Mouse (Mus musculus) left cerebral cortex, adult 11 months (tissue): ENCODE data around the gene Lamb2.

Source experiments
- DNase-seq: peaks from one replicate; pipeline ENCODE4 v3.0.0; 2022; ENCODE audit warnings: low spot score

The Lamb2 gene

DNA sequence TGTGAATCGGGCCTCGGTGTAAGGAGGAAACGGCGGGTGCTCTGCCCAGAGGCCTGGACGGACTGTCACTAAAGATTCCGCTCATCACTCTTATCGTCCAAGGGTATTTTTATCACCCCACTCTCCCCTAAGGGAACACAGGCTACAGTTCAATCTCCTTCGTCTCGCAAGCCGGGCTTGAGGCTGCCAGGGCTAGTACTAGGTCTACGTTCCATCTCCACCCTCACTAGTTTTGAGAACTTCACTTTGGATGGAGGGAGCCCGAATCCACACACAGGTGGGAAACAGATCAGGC, 11.7 kb downstream of the Lamb2 start:
- no peak for DNase-seq

GRCm38 (mm10) chr9:108492043-108492750, 12.7 kb downstream of the Lamb2 start:
- DNase-seq = no peak

GRCm38 (mm10) chr9:108493246-108493645, 13.7 kb downstream of the Lamb2 start:
- DNase-seq = no peak

DNA sequence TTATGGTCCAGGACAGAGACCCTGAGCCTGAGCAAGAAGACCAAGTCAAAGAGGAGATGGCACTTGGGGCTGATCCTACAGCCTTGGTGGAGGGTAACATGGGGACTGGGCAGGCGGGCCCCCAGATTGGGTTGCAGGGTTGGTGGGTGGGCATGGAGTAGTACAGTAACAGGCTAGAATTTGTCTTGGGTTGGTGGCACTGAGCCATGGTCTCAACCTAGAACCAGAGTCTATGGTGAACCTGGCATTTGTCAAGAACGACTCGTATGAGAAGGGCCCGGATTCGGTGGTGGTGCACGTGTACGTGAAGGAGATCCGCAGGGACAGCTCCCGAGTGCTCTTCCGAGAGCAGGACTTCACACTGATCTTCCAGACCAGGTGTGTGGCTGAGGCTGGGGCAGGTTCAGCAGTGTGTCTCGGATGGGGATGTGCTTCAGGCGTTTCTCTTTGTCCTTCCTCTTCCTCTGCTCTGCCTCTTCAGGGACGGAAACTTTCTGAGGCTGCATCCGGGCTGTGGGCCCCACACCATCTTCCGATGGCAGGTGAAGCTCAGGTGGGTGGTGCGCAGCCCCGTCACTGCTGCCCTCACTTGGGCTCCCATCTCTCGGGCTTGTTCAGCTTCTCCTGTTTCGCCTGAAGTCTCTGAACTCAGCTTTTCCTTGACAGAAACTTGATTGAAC, 14.8 kb downstream of the Lamb2 start:
- DNase-seq = no peak

DNA sequence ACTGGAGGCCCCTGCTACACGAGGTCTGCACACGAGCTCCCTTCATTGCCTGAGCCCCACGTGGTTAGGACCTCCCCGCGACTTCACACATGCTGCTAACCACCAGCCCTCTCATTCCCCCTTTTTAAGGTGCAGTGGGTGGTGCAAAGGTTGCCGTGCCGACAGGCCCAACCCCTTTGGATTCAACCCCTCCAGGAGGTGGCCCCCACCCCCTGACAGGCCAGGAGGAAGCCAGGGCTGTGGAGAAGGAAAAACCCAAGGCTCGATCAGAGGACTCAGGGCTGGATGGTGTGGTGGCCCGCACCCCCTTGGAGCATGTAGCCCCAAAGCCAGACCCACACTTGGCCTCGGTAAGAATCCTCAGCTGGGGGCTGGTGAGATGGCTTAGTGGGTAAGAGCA, 15.4 kb downstream of the Lamb2 start:
- DNase-seq = no peak

DNA sequence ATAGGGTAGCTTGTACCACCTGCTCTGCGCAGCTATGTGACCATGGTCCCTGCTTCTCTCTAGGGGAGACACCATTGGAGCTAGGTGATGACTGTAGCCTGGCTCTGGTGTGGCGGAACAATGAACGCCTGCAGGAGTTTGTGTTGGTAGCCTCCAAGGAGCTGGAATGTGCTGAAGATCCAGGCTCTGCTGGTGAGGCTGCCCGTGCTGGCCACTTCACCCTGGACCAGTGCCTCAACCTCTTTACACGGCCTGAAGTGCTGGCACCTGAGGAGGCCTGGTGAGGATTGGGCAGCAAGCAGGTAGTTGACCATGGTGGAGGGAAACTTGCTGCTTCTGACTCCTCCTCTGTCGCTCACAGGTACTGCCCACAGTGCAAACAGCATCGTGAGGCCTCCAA, 19.7 kb downstream of the Lamb2 start:
- DNase-seq = no peak

- no peak for DNase-seq
Observed at GRCm38 (mm10) chr9:108499943-108500342, 20.4 kb downstream of the Lamb2 start.

DNA sequence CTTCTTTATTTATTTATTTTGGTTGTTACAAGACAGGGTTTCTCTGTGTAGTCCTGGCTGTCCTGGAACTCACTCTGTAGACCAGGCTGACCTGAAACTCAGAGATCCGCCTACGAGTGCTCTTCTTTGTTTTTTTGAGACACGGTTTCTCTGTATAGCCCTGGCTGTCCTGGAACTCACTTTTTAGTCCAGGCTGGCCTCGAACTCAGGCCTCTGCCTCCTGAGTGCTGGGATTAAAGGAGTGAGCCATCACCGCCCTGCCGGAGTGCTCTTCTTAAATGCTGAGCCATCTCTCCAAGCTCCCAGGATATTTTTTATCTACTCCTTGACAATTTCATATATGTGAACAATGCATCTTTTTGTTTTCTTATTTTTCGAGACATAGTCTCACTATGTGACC, 27.4 kb downstream of the Lamb2 start:
- no peak for DNase-seq

GRCm38 (mm10) chr9:108507619-108508434, 28.3 kb downstream of the Lamb2 start, which contains the start of gene Qars:
Qars (plus strand) TSS chr9:108507706.
- peak; percentile 94 for DNase-seq

GRCm38 (mm10) chr9:108508776-108509175, 29.2 kb downstream of the Lamb2 start:
- no peak for DNase-seq

DNA sequence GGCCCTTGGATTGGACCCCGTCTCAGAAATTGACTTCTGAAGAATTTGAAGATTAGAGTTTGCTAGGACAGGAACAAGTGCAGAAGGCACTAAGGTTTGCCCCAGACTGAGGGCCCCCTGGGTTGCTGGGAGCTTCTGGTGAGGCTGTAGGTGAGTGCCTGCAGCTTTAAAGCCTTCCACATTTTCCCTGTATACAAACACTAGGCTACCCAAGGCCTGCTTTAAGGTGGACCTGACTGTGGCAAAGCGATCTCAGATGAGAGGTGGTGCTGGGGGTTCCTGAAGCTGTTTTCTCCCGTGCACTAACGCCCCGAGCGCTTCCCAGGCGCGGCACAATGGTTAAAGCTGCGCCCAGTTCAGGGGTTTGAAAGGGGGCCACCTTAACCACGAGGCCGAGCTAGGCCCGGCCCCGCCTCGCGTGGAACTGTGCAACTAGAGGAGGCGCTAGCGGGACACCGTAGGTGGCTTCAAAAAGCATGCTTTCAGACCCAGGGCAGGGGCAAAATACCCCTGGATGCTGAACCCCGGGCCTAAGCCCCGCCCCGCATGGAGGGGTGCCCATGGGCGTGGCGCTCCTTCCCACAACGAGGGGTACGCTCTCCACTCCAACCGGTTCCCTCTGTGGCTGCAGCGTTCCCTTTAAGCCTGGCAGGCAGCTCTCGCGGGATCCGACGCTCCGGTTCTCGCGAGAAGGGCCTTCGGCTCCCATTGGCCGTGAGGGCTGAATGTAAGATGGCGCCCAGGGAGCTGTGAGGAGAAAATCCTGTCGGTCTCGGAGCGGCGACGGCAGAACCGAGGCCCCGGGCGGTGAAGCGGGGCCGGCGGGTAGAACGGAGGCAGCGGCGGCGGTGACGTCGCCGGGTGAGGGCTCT, 37.1 kb downstream of the Lamb2 start, which contains the start of gene Qrich1:
Qrich1 (plus strand) TSS at position 427 of the 872 bp plus-strand sequence.
- peak; percentile 93 for DNase-seq

DNA sequence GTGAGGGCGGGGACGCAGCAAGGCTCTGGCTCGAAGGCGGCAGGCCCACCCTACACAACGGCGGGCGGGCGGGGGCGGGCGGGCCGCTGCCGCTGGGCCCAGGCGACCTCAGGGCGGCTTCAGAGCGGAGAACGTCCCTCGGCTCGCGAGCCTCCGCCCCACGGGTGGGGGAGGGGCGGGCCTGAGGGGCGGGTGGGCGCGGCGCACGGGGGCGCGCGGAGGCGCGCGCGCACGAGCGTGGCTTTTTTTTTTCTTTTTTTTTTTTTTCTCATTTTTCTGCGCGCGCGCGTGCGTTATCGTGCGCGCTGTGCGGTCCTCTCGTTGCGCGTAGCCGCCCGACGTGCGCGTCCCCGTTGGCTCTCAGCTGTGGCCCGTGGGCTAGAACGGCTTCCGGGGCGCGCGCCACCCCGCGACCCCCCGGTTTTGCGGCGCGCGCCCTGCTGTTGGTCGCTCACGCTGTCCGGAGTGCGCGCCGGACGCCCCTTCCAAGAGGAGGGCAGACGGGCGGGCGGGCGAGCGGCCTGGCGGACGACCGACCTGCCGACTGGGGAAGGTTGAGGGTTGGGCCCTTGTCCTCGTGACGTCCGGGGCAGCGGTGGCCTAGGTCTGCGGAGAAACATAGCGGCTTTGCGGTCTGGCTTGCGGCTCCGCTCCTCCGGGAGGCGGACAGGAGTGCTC, 37.9 kb downstream of the Lamb2 start:
- DNase-seq = peak; percentile 69

DNA sequence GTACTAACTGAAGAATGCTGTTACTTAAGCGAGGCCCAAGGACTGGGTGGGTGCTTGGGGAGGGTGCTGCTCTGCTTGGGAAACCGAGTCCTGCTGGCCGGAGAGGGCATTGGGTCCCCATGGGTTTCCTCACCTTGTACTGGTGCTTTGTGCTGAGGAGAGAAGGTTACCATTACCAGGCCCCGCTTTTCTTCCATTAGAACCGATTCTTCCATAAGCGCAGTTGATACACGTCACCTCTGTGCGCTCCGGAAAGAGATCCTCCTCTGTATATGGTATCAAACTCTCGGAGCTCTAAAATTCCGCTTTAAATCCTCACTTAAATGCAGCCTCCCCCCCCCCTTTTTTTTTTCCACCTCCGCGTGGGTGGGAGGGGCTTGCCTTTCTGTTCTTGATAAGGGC, 38.4 kb downstream of the Lamb2 start:
- DNase-seq = peak; percentile 28

GRCm38 (mm10) chr9:108521604-108522003, 42.1 kb downstream of the Lamb2 start:
- DNase-seq = no peak

GRCm38 (mm10) chr9:108523341-108523740, 43.8 kb downstream of the Lamb2 start:
- DNase-seq = no peak

DNA sequence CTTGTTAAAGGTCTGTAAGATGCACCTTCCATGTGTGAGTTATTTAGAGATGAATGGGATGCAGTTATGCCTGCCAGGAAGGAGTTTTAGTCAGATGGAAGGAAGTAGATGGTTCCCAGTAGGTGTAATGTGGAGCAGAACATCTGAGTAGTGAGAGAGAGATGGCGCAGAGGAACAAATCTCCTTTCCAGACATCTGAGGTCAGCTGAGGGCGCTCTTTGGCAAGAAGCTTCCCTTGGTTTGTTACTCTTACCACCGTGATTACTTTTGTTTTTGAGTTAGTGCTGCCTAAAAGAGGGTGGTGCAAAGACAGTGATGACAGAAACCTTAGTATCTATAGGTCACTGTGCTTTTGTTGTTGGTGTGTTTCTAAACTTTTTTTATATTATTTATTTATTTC, 45.9 kb downstream of the Lamb2 start:
- no peak for DNase-seq

DNA sequence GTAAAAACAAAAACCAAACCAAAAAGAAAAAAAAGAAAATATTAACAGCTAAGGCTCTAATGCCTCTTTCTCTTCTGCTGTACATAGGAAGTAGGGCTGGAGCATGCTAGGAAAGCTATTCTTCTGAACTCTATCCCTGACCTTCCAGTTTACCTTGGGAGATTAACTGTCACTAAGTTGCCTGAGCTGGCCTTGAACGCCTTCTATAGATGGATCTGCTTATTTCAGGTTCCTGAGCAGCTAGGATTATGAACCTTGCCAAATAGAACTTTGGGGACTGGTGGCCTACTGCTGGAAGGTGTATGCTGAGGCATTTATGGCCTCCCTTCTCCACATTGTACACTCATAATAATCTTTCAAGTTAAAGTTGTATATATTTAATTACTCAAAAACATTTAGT, 51.4 kb downstream of the Lamb2 start:
- DNase-seq = no peak

DNA sequence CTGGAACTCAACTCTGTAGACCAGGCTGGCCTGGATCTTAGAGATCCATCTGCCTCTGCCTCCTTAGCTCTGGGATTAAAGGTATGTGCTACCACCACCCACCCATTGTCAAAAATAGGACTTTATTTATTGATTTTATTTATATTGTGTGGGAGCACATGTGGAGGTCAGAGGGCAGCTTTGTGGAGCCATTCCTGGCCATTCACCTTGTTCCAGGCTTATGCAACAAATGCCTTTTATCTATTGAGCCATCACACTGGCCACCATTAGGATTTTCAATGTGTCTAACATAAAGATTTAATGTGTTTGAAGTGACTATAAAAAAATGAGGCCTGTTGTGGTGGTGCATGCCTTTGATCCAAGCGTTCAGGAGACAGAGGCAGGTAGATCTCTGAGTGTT, 52.0 kb downstream of the Lamb2 start:
- no peak for DNase-seq
